Mouse (Mus musculus) kidney, adult 2 months (tissue): Measurements from ENCODE around the gene Plekha5.

Source experiments
- CTCF ChIP-seq: fragments of 200-500 bp; conservative IDR thresholded peaks from 2 replicates; pipeline ENCODE4 v1.5.1; 2011; ENCODE audit warnings: low read depth, mild to moderate bottlenecking, control low read depth, low read length, moderate library complexity, mixed read lengths; ENCODE audit not compliant: insufficient read depth, insufficient read length
- POLR2A ChIP-seq: fragments of 200-500 bp; IDR thresholded peaks from one replicate; pipeline ENCODE4 v1.6.1; 2011; ENCODE audit warnings: low read depth, low read length, control low read depth

- no peak for TF ChIP-seq CTCF
- TF ChIP-seq POLR2A = no peak
Measured at GRCm38 (mm10) chr6:140480425-140481081, 56.7 kb downstream of the Plekha5 start.
